Mouse (Mus musculus) ES-E14 (cell line): ENCODE results near the gene 1520401A03Rik. TPM values are rescaled to one million over a fixed set of nuclear protein-coding genes. Genes with fewer than 3 reads are reported as not detected.

Experiments used
- DNase-seq: peaks from one replicate; pipeline ENCODE4 v3.0.0-alpha.2; 2013; ENCODE audit warnings: low read depth, low spot score
- H3K27ac ChIP-seq: 2 replicates; pipeline ENCODE4 v1.5.1; 2012; ENCODE audit warnings: low read depth, mild to moderate bottlenecking, low read length, moderate library complexity, mixed read lengths; ENCODE audit not compliant: poor library complexity, insufficient read depth, severe bottlenecking
- H3K36me3 ChIP-seq: 2 replicates; pipeline ENCODE4 v1.6.1; 2012; ENCODE audit warnings: mild to moderate bottlenecking, low read length, moderate library complexity, mixed read lengths; ENCODE audit not compliant: control insufficient read depth, poor library complexity, insufficient read depth, severe bottlenecking
- H3K4me1 ChIP-seq, 2 experiments: fragments of 150-350 bp in 1 of 2; sonication (generic) in 1 of 2; 2 replicates each; pipeline ENCODE4 v1.6.1; 2012; ENCODE audit warnings: low read length in 2 of 2, mild to moderate bottlenecking in 1 of 2, mixed read lengths in 1 of 2; ENCODE audit not compliant: control insufficient read depth in 2 of 2, insufficient read depth in 2 of 2, poor library complexity in 1 of 2
- H3K4me3 ChIP-seq, 2 experiments: fragments of 150-350 bp in 1 of 2; sonication (generic) in 1 of 2; 2 replicates each; pipeline ENCODE4 v1.5.1; 2012; ENCODE audit warnings: low read length in 2 of 2, low read depth in 1 of 2, mild to moderate bottlenecking in 1 of 2, mixed read lengths in 1 of 2; ENCODE audit not compliant: insufficient read depth in 1 of 2, poor library complexity in 1 of 2, severe bottlenecking in 1 of 2
- H3K9ac ChIP-seq: 2 replicates; pipeline ENCODE4 v1.6.1; 2012; ENCODE audit warnings: low read depth, mild to moderate bottlenecking, low read length, mixed read lengths; ENCODE audit not compliant: poor library complexity, insufficient read depth, severe bottlenecking
- H3K9me3 ChIP-seq: fragments of 150-350 bp; sonication (generic); 2 replicates; pipeline ENCODE4 v1.6.1; 2012; ENCODE audit warnings: low read depth, mild to moderate bottlenecking, low read length; ENCODE audit not compliant: control insufficient read depth, insufficient read depth
- CHD2 ChIP-seq: IDR thresholded peaks from 2 replicates; pipeline ENCODE4 v1.6.1; 2014; ENCODE audit warnings: mild to moderate bottlenecking, low read depth, low read length, inconsistent platforms
- HCFC1 ChIP-seq: IDR thresholded peaks from 2 replicates; pipeline ENCODE4 v1.6.1; 2012; ENCODE audit warnings: low read length, inconsistent platforms, borderline replicate concordance; ENCODE audit not compliant: insufficient read depth
- MAFK ChIP-seq: IDR thresholded peaks from 2 replicates; pipeline ENCODE4 v1.6.1; 2014; ENCODE audit warnings: mild to moderate bottlenecking, low read depth, low read length, inconsistent platforms; ENCODE audit not compliant: insufficient read depth
- ZC3H11A ChIP-seq: IDR thresholded peaks from 2 replicates; pipeline ENCODE4 v1.6.1; 2012; ENCODE audit warnings: low read depth, mild to moderate bottlenecking, inconsistent platforms, low read length, borderline replicate concordance
- ZNF384 ChIP-seq: IDR thresholded peaks from 2 replicates; pipeline ENCODE4 v1.6.1; 2012; ENCODE audit warnings: low read depth, low read length, inconsistent platforms
- in situ Hi-C, 2 experiments: fragments of 600-800 bp; cut with MboI; formaldehyde crosslinking; loops; one replicate each; pipeline ENCODE4 v1.15.1; 2025; ENCODE audit warnings: low sequenced_read_pairs in 2 of 2, inconsistent platforms in 1 of 2; ENCODE audit not compliant: unreplicated experiment in 2 of 2
- total RNA-seq: library from RNA; depleted of rRNA; stranded (reverse); fragments of 300-350 nt; gene quantifications from 2 replicates; pipeline ENCODE4 v1.2.3, GENCODE M21; 2012

Gene 1520401A03Rik
- total RNA-seq, 1 experiment = 0.04 TPM

DNA sequence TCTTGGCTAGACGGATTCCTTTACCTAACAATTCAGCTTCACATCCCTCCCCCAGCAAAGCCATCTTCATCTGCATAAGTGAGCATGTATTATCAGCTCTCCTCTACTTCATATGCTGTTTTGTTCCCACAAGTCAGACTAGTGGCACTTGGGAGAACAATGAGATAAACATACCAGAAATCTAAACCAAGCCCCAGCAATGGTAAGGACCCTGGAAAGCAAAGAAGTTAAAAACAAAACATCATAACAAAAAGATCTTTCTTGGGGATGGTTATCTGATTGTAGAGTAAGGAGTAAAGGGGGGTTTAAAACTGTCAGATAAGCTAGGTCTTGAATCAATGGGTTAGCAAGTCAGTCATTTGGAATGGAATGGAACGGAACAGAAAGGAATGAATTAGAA is 47.9 kb upstream of the 1520401A03Rik start:
- DNase-seq = no peak
- Histone ChIP-seq H3K36me3 (peaks cover 2% of the 10 kb centered on the region; the same call in 1 of the 2 replicates), H3K27ac (no peak overlapping the region), H3K9ac (no peak overlapping the region), H3K4me1 (peaks cover 2 to 3% of the 10 kb centered on the region in 2 experiments; a peak in 1 of 4 replicates), H3K9me3 (no peaks in the 10 kb centered on the region), H3K4me3 (peak overlapping the region; percentile 74 to 85)
- in situ Hi-C loops = no loop called here
- TF ChIP-seq HCFC1 (no peak), CHD2 (no peak), ZNF384 (no peak), MAFK (no peak), ZC3H11A (no peak)

GRCm38 (mm10) chr17:23762976-23763375 is 40.4 kb upstream of the 1520401A03Rik start:
- Histone ChIP-seq H3K4me1 (peaks cover 0 to 18% of the 10 kb centered on the region in 2 experiments; a peak in 2 of 4 replicates), H3K36me3 (peaks cover 16% of the 10 kb centered on the region), H3K9ac (no peak overlapping the region), H3K4me3 (no peak overlapping the region), H3K27ac (no peak overlapping the region), H3K9me3 (no peaks in the 10 kb centered on the region)
- TF ChIP-seq ZNF384 (no peak), ZC3H11A (no peak), MAFK (no peak), CHD2 (no peak), HCFC1 (no peak)
- in situ Hi-C loops = no loop called here
- no peak for DNase-seq

GRCm38 (mm10) chr17:23761155-23761554 is 38.6 kb upstream of the 1520401A03Rik start:
- H3K4me3 ChIP-seq = no peak overlapping the region
- H3K9me3 ChIP-seq = no peaks in the 10 kb centered on the region
- in situ Hi-C loops = no loop called here
- H3K36me3 ChIP-seq = peaks cover 25% of the 10 kb centered on the region
- TF ChIP-seq ZC3H11A = no peak
- TF ChIP-seq MAFK = peak; percentile 94
- no peak overlapping the region for H3K27ac ChIP-seq
- H3K9ac ChIP-seq = no peak overlapping the region
- peaks cover 0 to 28% of the 10 kb centered on the region in 2 experiments; a peak in 2 of 4 replicates for H3K4me1 ChIP-seq
- no peak for DNase-seq

DNA sequence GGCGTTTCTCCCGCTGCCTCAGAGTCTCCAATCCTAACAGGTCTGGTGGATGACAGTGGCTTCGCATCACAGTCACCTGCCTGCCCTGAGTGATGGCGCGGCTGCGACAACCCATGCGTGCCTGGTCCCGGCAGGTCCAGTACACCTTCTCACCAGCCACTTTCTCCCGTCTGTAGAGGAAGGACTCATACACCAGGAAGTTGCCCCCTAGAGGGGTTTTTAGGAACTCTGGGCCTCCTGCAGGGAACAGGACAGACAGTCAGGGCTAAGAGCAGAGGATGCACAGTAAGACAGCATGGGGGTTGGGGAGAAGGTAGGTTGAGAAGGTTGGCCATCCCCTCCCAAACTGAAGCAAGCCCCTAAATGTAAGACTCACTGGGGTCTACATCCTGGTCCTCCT is 37.6 kb upstream of the 1520401A03Rik start:
- Histone ChIP-seq H3K36me3 (peaks cover 31% of the 10 kb centered on the region), H3K27ac (no peak overlapping the region)
- in situ Hi-C loops = no loop called here

GRCm38 (mm10) chr17:23758801-23759200 is 36.2 kb upstream of the 1520401A03Rik start:
- Histone ChIP-seq H3K9ac (no peak overlapping the region), H3K36me3 (peaks cover 31% of the 10 kb centered on the region), H3K27ac (no peak overlapping the region), H3K9me3 (no peaks in the 10 kb centered on the region), H3K4me1 (peaks cover 0 to 28% of the 10 kb centered on the region in 2 experiments; a peak in 2 of 4 replicates), H3K4me3 (no peak overlapping the region)
- TF ChIP-seq HCFC1 (no peak), MAFK (no peak), ZC3H11A (no peak), CHD2 (no peak), ZNF384 (no peak)
- no peak for DNase-seq
- in situ Hi-C loops = no loop called here

More for the DNA sequence above, 37.6 kb upstream of the 1520401A03Rik start:
- Histone ChIP-seq H3K9ac (peak overlapping the region; percentile 15; the same call in 1 of the 2 replicates), H3K4me1 (peaks cover 0 to 28% of the 10 kb centered on the region in 2 experiments; a peak in 2 of 4 replicates), H3K4me3 (no peak overlapping the region), H3K9me3 (no peaks in the 10 kb centered on the region)
- DNase-seq = no peak
- TF ChIP-seq ZC3H11A (no peak), HCFC1 (no peak)
